Mouse (Mus musculus): ENCODE measurements at regions not wholly inside any gene's neighbourhood (a gene's known extent, or its start where the extent isn't known, plus 50 kb on each side); places are given as distances from the start of the nearest gene placed in this dataset.

DNA sequence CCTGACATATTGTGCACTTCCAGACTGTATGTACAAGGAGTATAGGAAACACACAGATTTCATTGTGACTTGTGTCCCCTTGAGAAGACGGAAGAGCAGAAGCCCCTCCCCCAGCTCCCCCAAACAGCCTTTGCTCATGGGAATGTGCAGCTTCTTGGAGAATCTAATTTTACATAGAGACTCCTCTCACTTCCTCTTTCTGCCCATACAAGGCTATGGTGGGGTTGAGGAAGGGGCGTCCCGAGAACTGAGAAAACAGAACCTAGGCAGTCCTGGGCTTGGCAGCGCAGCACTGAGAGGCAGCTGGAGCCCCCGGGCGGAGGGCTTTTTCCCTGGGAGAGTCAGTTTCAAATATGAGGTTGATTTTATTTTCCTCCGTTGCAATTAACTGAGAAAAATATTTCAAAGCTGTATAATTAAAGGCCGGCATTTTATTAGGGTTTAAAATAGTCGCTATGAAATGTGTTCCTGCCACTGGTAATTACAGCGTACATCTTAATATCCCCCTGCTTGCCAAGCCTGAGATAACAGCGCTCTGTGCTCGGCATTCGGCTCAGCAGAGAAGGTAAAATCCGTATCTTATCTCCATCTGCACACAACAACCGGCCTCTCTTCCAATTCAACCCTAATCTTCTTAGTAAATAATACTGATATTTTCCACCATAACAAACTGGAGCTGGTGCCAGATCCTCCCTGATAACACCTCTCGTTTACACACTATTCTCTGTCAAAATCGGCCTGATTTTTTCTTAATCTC, 50.7 kb upstream of the Six3 start:
- WGBS: 61% methylated on average over 17 of the region's 17 CpGs

DNA sequence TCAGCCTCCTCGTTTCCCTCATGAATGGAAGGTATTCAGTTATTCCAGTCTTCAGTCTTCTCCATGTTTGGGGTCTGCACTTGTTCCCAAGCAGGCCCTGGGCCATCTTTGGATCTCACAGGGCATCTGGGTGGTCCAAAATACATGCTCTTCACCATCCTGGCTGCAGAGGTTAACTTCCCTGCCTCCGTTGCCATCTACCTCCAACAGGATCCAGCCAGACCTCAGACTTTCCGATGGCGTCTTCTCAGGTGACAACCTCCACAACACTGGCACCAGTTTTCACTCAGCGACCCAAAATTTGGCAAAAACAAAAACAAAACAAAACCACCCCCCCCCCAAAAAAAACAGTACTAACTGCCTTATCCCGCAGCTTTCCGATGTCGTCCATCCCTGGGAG, 50.0 kb upstream of the Six3 start:
- no peak for ATAC-seq (ENCODE audit: low FRiP score, low read depth)
- H3K9ac ChIP-seq: no peak overlapping the region
- 81% methylated on average over 8 of the region's 8 CpGs for WGBS

More for the DNA sequence above, 50.7 kb upstream of the Six3 start:
- Histone ChIP-seq H3K27me3 (no peaks in the 10 kb centered on the region), H3K27ac (replicated peaks) (no peak overlapping the region), H3K9me3 (no peaks in the 10 kb centered on the region; the same call in 1 of the 2 replicates), H3K36me3 (no peaks in the 10 kb centered on the region), H3K4me1 (replicated peaks) (no peaks in the 10 kb centered on the region; the same call in 1 of the 2 replicates), H3K4me2 (peak overlapping the region; percentile 17; the same call in 1 of the 2 replicates), H3K4me3 (no peak overlapping the region), H3K9ac (no peak overlapping the region)
- ATAC-seq (ENCODE audit: low FRiP score, low read depth): no peak

More for the DNA sequence above, 50.0 kb upstream of the Six3 start:
- Histone ChIP-seq H3K36me3 (no peaks in the 10 kb centered on the region), H3K4me2 (no peak overlapping the region), H3K9me3 (no peaks in the 10 kb centered on the region; the same call in 1 of the 2 replicates), H3K4me3 (no peak overlapping the region), H3K27ac (replicated peaks) (no peak overlapping the region), H3K27me3 (no peaks in the 10 kb centered on the region), H3K4me1 (replicated peaks) (no peaks in the 10 kb centered on the region; the same call in 1 of the 2 replicates)
